Mouse (Mus musculus) bone marrow macrophage, adult 2 months (primary cell): ENCODE data around the gene Hacl1.

ENCODE experiments used
- CTCF ChIP-seq: IDR thresholded peaks from 2 replicates; pipeline ENCODE4 v1.5.1; 2012; ENCODE audit warnings: low read depth, mild to moderate bottlenecking, low read length, moderate library complexity
- POLR2A ChIP-seq: IDR thresholded peaks from 2 replicates; pipeline ENCODE4 v1.6.1; 2012; ENCODE audit warnings: mild to moderate bottlenecking, low read depth, low read length, borderline replicate concordance

- TF ChIP-seq POLR2A (no peak), CTCF (no peak)
These were observed 668 bp downstream of the Hacl1 start, which contains the start of gene Gm49387 for GRCm38 (mm10) chr14:31640346-31640889.
